Mouse (Mus musculus) forebrain, embryonic 12.5 days (tissue): ENCODE data around the gene Gm9611. TPM values are rescaled to one million over a fixed set of nuclear protein-coding genes. Genes with fewer than 3 reads are reported as not detected.
"Not testable (repeated sequence)": the region's sequence is repeated elsewhere in the genome, so short reads cannot be mapped to it uniquely, and the experiment has no call there.

ENCODE experiments used
- ATAC-seq: fragments of 200-750 bp; cut with Nextera tagmentation; 2 replicates; pipeline ENCODE4 v1.8.0; 2017; ENCODE audit warnings: moderate TSS enrichment; ENCODE audit not compliant: low FRiP score
- H3K27ac ChIP-seq: fragments of 300-500 bp; sonication (generic); 2 replicates; pipeline ENCODE4 v1.5.1; 2016; ENCODE audit warnings: mild to moderate bottlenecking
- H3K27me3 ChIP-seq: fragments of 300-500 bp; sonication (generic); 2 replicates; pipeline ENCODE4 v1.6.1; 2016; ENCODE audit warnings: mild to moderate bottlenecking
- H3K36me3 ChIP-seq: fragments of 300-500 bp; sonication (generic); replicated peaks from 2 replicates; pipeline ENCODE4 v1.6.1; 2016; ENCODE audit warnings: mild to moderate bottlenecking
- H3K4me1 ChIP-seq: fragments of 300-500 bp; sonication (generic); 2 replicates; pipeline ENCODE4 v1.6.1; 2016
- H3K4me2 ChIP-seq: fragments of 300-500 bp; sonication (generic); 2 replicates; pipeline ENCODE4 v1.6.1; 2016; ENCODE audit warnings: mild to moderate bottlenecking, moderate library complexity
- H3K4me3 ChIP-seq: fragments of 300-500 bp; sonication (generic); replicated peaks from 2 replicates; pipeline ENCODE4 v1.5.1; 2016; ENCODE audit warnings: mild to moderate bottlenecking
- H3K9ac ChIP-seq: fragments of 300-500 bp; sonication (generic); 2 replicates; pipeline ENCODE4 v1.6.1; 2016; ENCODE audit warnings: mild to moderate bottlenecking
- H3K9me3 ChIP-seq: fragments of 300-500 bp; sonication (generic); 2 replicates; pipeline ENCODE4 v1.6.1; 2016
- WGBS: fragments of 180-500 bp; shearing (Covaris S2); methylation state at CpG from one replicate; pipeline ENCODE4 v1.1.7; 2016; 5-methylcytosine and 5-hydroxymethylcytosine counted together
- microRNA-seq: library from miRNA; unstranded; fragments of <30 nt; microRNA quantifications from one replicate; pipeline ENCODE4, GENCODE M21; 2017
- polyA plus RNA-seq: library from polyadenylated mRNA; unstranded; fragments of >200 nt; fragmentation: Nextera tagmentation; extraction: Ambion mirVana; gene quantifications from 2 replicates; pipeline ENCODE4 v1.2.1, GENCODE M21; 2016

The Gm9611 gene
- polyA plus RNA-seq, result not detected in 2 replicates

GRCm38 (mm10) chr14:42297258-42297657 lies at the start of gene Gm9611:
Gm9611 (minus strand) TSS chr14:42297358.
- H3K4me1 ChIP-seq, H3K36me3 ChIP-seq, H3K27me3 ChIP-seq, H3K27ac ChIP-seq, ATAC-seq, H3K9me3 ChIP-seq, H3K9ac ChIP-seq, H3K4me3 ChIP-seq, H3K4me2 ChIP-seq: not testable (repeated sequence)
- WGBS, result no CpG with 5 or more reads among the region's 3 CpGs

- not testable (repeated sequence) for H3K27ac ChIP-seq, ATAC-seq, H3K4me1 ChIP-seq, H3K9ac ChIP-seq, H3K9me3 ChIP-seq, H3K4me3 ChIP-seq, H3K36me3 ChIP-seq, H3K27me3 ChIP-seq, H3K4me2 ChIP-seq
- WGBS, result no CpG with 5 or more reads among the region's 1 CpGs
Measured at GRCm38 (mm10) chr14:42309910-42310309, 12.8 kb upstream of the Gm9611 start, which contains the start of gene Gm7995. Gm7995 (plus strand) TSS chr14:42310210.

DNA sequence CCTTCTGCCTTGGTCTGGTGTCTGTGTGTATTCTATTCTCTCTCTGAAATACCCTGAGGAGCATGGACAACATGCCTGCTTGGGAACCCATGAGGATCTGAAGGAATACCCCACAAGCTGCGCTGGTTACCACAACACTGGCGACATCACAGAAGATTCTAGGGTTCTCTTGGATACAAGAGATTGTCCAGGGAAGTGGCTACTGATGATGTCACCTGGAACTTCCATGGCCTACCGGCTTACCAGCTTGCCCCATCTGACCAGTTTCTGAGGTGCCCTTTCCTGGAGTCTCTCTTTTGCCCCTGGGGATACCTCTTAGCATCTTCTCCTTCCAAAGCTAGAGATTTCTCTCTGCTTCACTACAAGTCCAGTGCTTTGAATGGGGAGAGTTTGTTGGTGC lies 37.2 kb downstream of the Gm9611 start, which contains the start of gene Gm17026:
Gm17026 (minus strand) TSS at position 101 of the 400 bp plus-strand sequence.
- H3K9me3 ChIP-seq, H3K4me2 ChIP-seq, H3K4me1 ChIP-seq, H3K27ac ChIP-seq, H3K4me3 ChIP-seq, H3K27me3 ChIP-seq, H3K36me3 ChIP-seq, ATAC-seq, H3K9ac ChIP-seq: not testable (repeated sequence)
- WGBS, result no CpG with 5 or more reads among the region's 3 CpGs

Small RNAs within 50 kb of the gene (microRNA-seq; reads per million reads assigned to microRNA genes)
- gene Gm25208 (not detected), gene Gm25892 (not detected)

Other genes with a start within 250 kb of the Gm9611 start
- gene Gm7951, start 180.0 kb downstream of the Gm9611 start, polyA plus RNA-seq, result not detected in 2 replicates
- gene Gm17027, start 134.7 kb downstream of the Gm9611 start, polyA plus RNA-seq, result not detected in 2 replicates
- gene Gm3573, start 106.6 kb downstream of the Gm9611 start, polyA plus RNA-seq, result not detected in 2 replicates
- not detected in 2 replicates for gene Gm17026, start 37.3 kb downstream of the Gm9611 start, polyA plus RNA-seq
- gene Gm7995, start 12.9 kb upstream of the Gm9611 start, polyA plus RNA-seq, result not detected in 2 replicates
- gene Gm8005, start 142.3 kb upstream of the Gm9611 start, polyA plus RNA-seq, result not detected in 2 replicates
- gene Gm8011, start 166.5 kb upstream of the Gm9611 start, polyA plus RNA-seq, result not detected in 2 replicates
- not detected in 2 replicates for gene Gm8020, start 205.0 kb upstream of the Gm9611 start, polyA plus RNA-seq
- gene Gm8024, start 226.9 kb upstream of the Gm9611 start, polyA plus RNA-seq, result not detected in 2 replicates